Mouse (Mus musculus) urinary bladder, postnatal 14 days (tissue): ENCODE data around the gene Prdm16.

Source experiments
- DNase-seq: peaks from one replicate; pipeline ENCODE4 v3.0.0; 2021; ENCODE audit warnings: low spot score

Prdm16 gene

GRCm38 (mm10) chr4:154333300-154333699 lies 303.4 kb downstream of the Prdm16 start:
- no peak for DNase-seq

DNA sequence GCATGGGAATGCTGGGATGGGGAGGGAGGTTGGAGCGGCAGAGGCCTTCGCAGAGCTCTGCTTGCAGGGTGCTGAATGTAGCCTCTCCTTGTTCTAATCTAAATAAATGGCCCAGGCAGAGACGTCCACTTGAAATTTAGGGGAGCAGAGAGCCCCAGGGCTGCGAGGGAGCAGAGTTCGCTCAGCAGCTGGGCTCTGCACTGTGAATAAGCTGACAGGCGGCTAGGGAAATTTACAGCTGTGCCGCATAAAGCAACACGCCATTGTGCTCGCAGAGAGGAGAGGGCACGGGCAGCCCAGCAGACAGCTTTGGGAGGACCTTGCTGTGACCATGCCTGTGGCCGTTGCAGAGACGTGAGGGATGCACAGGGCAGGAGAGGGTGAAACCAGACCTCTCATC lies 305.4 kb downstream of the Prdm16 start:
- no peak for DNase-seq

- DNase-seq: no peak
These were observed 306.7 kb downstream of the Prdm16 start for GRCm38 (mm10) chr4:154330001-154330400.

DNA sequence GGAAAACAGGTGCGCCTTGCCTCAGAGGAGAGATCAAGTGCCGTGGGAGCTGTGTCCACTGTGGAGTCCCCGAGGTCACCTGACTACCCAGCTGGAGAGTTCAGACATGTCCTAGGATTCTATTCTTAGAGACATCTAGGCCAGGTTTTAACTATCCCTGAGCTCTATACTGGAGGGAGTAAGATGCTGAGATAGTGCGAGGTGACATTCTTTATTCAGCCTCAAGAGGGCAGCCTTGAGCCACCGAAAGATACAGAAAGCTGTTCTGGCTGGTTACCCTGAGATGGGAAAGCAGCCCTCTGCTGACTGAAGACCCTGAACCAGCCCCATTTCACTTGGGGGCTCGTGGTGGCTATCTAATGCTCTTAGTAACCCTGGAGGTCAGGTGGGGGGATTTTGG lies 307.8 kb downstream of the Prdm16 start:
- peak; percentile 57 for DNase-seq

GRCm38 (mm10) chr4:154328431-154328830 lies 308.2 kb downstream of the Prdm16 start:
- DNase-seq: no peak

- no peak for DNase-seq
These were observed 311.3 kb downstream of the Prdm16 start for GRCm38 (mm10) chr4:154325410-154325809.

GRCm38 (mm10) chr4:154313622-154313967 lies 323.1 kb downstream of the Prdm16 start:
- DNase-seq: no peak

DNA sequence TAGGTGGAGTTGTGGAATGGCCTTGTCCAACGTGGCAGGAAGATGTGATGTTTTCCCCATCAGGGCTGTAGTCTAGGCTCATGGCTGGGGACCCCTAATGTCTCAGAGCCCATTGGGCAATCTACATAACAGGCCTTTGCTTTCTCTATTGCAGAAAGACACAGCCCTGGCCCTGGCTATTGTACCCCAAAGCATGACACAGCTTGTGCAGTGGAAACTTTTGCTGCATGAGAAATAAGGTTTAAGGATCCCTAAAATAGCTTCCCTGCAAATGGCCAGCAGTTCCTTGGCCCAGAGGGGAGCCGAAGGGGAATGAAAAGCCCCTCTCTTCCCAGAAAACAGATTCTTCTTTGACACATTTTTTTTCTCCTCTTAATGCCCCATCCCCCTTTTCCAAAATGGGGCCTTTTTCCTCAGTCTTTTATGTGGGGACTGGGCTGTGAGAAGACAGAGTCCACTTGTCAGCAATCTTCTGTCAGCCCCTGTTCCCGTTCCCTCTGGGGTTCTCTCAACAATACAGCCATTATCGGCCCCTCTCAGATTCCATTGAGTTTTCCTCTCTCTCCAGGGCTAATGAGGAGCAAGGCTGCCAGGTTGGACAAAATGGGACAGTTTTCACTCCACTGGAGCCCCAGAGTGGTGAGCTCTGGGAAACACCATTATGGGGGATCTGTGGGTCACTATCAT lies 323.6 kb downstream of the Prdm16 start:
- DNase-seq: no peak

DNA sequence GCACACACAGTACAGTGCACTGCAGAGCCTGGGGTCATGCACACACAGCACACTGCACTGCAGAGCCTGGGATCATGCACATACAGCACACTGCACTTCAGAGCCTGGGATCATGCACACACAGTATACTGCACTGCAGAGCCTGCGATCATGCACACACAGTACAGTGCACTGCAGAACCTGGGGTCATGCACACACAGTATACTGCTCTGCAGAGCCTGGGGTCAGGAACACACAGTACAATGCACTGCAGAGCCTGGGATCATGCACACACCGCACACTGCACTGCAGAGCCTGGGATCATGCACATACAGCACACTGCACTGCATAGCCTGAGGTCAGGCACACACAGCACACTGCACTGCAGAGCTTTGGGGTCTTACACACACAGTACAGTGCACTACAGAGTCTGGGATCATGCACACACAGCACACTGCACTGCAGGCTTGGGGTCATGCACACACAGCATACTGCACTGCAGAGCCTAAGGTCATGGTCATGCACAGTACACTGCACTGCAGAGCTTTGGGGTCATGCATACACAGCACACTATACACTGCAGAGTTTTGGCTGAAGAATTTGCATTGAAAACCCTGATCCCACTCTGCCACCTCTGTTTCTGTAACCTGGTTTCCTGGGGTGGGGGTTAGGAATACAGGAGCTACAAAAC lies 324.4 kb downstream of the Prdm16 start:
- DNase-seq: no peak

DNA sequence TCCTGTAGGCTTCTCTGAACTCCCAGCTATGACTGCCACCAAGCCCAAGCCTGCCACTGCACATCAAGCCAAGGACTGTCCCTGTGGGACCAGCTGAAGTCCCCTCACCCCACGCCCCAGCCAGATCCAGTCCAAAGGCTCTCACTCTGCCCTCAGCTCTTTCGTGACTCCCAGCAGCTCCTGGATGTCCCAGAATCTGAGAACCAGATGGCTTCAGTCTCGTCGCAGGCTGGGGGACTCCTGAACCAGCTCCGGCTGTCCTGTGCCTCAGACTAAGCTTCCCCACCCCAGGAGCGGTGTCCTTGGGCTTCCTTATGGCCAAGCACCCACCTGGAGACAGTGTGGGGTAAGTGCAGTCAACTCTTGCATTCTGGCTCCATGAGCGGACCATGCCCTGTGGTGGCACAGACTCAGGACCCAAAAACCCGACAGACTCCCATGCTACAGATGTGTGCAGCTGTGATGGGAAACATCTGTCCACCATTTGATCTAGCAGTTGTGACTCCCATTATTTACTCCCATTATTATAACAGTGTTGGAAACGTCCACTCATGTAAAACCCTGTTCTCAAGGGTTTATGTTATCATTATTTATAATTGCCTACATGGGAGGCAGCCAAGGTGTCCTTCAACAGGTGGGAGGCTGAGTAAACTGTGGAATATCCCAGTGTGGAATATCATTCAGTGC lies 326.0 kb downstream of the Prdm16 start:
- no peak for DNase-seq

DNA sequence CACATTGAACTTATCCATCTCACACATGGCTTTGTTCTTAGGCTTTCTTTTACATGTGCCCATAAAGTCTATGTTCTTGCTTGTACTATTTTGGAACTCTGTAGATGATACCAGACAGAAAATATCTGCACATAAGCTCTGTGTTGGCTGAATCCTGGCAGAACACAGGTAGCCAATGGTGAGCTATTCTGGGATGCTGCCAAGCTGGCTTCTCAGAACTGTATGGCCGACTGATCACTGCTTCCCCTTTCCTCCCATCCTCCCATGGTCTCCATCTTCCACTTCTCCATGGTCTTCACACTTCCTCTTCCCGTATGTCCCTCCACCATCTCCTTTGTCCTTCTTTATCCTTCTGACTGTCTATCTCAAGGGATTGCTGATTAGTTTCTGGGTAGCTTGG lies 327.5 kb downstream of the Prdm16 start:
- DNase-seq: no peak

GRCm38 (mm10) chr4:154301466-154301881 lies 335.2 kb downstream of the Prdm16 start, which contains the start of gene Arhgef16:
Gene Arhgef16 (minus strand): TSS chr4:154301676.
- DNase-seq: peak; percentile 37

GRCm38 (mm10) chr4:154299541-154300271 lies 337.0 kb downstream of the Prdm16 start:
- DNase-seq: peak; percentile 80

DNA sequence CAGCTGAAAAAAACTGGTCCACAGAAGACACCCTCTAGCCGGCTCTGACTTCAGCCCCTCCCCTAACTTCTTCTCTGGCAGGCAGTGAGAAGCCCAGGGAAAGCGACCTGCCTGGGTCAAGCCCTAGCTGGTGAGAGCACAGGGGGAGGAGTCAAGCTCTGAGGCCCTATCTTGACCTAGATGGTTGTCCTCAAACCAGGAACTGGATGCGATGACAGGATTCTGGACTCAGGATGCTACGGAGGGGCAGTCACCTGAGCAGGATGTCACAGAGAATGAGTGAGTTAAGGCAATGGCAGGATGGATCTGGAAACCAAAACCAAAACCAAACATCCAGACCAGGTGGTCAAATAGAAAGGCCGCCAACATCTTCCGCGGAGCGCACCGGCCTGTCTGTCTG lies 338.9 kb downstream of the Prdm16 start:
- peak; percentile 28 for DNase-seq

GRCm38 (mm10) chr4:154294262-154294731 lies 342.4 kb downstream of the Prdm16 start:
- no peak for DNase-seq

GRCm38 (mm10) chr4:154293735-154294201 lies 342.9 kb downstream of the Prdm16 start:
- no peak for DNase-seq

DNA sequence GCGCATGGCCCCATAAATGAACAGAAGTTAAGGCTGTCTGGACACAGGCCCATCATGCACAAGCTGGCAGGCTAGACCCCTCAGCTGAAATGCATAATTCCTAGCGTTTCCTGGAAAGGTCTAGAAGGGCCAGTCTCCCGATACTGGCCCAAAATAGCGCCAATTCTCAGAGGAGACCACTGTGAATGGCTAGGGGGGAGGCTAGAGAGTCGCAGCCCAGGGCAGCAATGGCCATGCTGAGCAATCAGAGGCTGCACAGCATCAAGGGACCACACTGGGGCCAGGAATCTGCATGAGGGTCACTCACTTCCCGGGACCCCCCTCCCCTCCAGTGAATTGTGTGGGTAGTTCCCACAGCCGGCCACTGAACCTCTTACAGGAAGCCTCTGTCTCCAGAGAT lies 353.0 kb downstream of the Prdm16 start:
- DNase-seq: no peak

DNA sequence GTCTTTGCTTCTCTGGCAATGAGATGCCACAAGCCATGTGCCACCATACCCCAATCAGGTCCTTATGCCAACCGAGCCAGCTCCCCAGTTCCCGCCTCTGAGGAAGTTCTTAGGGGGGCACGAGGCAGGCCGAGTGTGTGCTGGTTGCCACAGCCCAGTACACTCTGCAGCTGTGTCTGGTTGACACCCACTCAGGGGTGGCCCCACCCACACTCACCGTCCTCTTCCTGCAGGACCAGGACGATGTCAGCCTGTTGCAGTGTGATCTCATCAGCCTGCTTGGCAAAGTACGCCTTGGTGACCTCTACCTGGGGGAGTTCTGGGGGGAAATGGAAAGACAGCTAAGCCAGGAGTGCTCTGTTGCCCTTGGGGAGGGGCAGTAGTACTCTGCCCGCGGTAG lies 357.2 kb downstream of the Prdm16 start:
- no peak for DNase-seq

DNA sequence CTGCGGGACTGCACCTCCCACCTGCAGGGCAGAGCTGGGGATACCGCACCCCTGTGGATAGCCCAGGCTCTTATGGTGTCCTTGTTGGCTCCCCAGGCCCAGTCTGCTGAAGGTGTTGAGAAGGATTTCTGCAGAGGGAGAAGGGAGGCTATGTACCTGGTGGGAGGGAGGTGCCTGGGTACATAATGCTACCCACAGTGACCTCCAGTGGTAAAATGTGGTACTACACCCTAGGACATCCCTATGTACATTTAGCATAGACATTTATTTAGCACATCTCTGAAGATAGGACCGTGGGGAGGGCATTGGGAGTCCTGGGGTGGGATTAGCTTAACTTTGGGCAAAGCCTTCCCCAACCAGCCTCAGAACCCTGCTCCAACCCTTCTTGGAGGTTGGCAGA lies 363.7 kb downstream of the Prdm16 start:
- DNase-seq: peak; percentile 78

GRCm38 (mm10) chr4:154269520-154269919 lies 367.2 kb downstream of the Prdm16 start:
- DNase-seq: peak; percentile 87

- no peak for DNase-seq
These were observed 369.2 kb downstream of the Prdm16 start for GRCm38 (mm10) chr4:154267511-154267910.
